Mouse (Mus musculus) retina, postnatal 1 day (tissue): ENCODE data around the gene Nfx1.

Experiments
- DNase-seq: peaks from one replicate; pipeline ENCODE4 v3.0.0-alpha.2; 2012

Nfx1 gene

DNA sequence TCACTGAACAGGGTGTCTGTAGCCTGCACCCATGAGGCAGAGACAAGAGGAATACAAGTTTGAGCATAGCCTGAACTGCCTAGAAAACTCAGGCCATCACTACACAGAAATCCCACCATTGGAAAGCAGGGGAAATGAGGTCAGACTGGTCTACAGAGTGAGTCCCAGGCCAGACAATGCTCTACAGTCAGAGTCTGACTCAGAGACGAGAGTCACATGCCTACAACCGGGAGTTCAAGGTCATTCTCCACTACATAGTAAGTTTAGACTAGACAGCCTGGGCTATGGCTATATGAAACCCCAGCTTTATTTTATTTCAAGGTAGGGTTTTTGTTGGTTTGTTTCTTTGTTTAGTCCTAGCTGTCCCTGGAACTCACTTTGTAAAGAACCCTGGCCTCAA, 78.2 kb downstream of the Nfx1 start:
- DNase-seq, result no peak

DNA sequence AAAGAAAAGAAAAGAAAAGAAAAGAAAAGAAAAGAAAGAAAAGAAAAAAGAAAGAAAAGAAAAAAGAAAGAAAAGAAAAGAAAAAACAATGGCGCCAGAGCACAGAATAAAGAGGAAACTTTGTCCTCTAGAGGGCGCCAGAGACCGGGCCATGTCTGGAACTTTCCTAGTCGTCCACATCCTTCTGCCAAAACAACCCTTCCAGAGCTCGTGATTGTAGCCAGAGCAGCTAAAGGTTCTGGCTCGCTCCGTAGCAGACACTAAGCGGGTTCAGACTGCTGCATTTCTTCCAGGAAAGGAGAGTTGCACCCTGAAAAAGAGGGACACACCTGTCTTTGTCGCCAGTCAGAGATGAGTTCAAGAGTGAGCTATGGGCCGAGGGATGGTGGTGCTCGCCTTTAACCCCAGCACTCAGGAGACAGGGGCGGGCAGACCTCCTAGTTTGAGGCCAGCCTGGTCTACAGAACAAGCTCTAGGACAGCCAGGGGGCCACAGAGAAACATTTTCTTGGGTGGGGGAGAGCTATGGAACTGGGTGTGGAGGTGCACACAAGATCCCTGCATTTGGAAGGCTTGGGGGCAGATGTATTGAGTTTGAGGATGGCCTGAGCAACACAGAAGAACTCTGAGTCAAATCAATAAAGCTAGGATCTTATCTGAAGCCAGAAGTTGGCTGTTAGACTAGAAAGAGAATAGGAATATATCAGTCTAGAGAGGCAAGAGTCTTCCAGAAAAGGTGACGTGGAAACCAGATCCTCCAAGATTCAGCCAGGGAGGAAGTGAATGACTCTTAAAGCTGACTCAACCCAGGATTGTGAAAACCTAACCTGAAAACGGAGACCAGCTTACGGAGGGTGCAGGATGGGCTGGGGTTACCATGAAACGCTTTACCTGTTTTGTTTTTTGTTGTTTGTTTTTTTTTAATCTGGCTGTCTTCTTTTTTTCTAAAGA, 80.3 kb downstream of the Nfx1 start:
- peak; percentile 88 for DNase-seq

DNA sequence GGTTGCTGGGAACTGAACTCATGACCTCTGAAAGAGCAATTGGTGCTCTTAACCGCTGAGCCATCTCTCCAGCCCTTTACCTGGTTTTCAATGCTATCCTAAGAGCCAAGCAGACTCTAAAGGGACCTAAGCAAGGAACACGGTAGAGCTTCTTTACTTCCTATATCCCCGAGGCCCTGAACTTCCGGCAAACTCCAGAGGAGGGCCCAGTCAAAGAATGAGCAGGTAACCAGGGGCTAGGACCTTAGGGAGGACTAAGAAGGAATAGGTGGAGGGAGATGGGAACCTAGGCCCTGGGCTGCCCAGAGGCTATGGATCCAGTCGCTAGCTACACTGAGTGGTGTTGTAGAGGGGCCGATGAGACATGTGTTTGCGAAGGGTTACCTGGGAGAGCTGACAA, 81.1 kb downstream of the Nfx1 start:
- no peak for DNase-seq

DNA sequence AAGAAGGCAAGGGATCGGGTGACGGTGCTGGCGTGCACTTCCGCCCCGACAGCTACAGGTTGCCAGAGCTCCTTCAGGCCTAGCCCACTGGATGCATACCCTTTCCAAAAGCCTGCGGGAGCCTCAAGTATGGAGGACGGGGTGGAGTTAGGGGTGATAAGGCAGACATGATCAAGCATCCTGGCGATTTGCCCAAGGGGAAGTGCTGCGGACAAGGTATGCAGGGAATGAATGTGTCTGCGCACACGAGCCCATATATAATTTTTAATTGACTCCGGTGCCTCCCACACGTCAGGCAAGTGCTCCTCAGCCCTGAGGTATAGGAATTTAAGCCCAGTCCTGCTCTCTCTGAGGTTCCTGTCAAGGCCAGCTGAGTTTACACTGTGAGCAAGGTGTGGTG, 84.4 kb downstream of the Nfx1 start:
- no peak for DNase-seq

DNA sequence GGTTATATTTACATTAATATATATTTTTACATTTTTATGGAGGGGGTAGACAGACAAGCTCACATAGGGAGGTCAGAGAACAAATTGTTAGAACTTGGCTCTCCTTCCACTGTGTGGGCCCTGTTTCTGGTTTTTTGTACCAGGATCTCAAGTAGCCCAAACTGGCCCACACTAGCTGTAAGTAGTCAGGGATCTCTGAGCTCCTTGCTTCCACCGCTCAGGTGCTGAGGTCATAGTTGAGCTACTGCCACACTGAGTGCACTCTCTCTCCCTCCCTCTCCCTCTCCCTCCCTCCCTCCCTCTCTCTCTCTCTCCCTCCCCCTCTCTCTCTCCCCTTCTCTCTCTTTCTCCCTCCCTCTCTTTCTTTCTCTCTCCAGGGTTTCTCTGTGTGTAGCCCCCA, 85.5 kb downstream of the Nfx1 start:
- no peak for DNase-seq

DNA sequence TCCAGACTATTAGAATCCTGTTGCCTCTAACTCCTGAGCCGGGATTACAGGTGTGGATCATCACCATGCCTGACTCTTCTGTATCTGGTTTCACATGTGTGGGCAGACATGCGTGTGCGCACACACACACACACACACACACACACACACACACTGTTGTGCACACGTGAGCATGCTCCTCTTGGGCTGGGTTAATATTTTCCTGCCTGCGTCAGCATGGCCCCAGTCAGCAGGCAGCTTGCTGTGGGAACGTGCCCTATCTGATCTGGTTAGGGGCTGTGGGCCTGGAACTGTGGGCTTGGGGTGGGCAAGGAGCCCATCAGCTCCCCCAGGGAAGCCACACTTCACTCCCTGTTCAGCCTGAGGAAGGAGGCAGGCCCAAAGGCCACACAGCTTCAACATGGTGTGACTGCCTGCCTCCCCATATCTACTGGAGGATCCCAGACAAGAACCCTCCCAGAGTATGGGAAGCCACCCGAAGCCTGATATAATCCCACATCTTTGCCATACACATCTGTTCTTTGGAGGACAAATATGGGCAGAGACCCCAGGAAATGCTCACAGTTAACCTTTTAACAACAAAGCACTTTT, 86.1 kb downstream of the Nfx1 start:
- DNase-seq, result no peak

DNA sequence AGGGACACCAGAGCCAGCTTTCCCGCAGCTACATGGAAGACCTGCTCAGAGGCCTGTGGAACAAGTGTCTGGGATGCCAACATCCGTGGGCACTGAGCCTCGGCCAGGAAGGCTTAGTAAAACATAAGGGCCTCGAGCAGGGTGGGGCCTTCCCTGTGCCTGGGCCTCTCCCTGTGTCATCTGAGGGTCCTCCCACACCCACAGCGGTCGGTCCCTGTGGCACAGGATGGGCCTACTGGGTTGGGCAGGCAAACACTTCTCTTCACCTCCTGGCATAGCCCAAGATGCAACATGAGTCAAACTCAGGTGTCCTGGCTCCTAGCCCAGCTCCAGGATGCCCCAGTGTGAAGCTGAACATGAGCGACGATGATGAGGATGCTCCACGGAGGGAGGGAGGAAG, 86.7 kb downstream of the Nfx1 start:
- no peak for DNase-seq

DNA sequence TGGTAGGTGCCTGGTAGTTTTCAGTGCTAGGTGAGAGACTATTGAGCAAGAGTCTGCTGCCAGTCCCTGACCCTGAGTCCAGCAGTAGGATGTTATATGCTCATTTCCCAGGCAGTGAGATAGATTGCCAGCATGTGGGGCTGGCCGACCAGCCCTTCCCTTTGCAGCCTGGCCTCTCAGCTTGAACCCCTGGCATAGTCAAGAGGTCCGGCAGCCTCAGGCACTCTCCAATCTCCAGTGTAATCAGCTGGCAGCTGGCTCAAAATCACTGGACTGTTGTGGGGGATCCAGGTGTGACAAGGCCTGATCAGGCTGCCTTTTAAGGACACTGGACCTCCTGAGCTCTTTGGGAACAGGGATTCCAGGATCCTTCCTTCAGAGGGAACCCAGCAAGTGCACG, 92.6 kb downstream of the Nfx1 start:
- no peak for DNase-seq

DNA sequence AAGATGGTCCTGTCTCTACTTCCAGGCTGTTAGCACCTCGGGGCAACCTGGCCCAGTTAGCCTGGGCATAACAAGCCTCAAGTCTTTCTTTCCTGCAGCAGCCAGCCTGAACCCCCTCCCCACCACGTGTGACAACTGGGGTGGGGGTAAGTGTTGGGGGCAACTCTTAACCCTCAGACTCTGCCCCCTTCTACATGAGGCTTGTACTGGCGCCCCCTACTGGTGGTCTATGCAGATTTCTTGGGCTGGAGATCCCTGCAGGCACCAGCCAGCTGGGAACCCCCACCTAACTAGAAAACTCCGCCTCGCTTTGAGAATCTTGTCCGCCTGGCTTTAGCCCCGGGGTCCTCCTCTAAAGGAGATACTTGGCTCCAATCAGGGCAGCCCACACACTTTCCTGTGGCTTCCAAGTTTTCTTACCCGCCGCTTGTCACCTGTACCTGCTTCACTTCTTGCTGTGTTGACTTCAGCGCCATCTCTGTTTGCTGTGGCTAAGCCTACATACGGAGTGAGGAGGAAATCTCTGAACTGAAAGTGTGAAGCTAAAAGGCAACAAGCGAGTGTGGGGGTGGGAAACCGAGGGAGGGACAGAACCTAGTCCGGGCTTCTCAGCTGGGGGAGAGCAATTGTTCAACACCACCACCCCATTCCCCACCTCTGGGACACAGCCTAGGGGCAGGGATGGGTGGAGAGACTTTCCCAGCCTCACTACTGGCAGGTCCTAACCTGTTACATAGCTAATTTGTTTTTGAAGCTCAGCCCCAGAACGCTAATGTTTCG, 93.4 kb downstream of the Nfx1 start:
- DNase-seq, result peak; percentile 65

DNA sequence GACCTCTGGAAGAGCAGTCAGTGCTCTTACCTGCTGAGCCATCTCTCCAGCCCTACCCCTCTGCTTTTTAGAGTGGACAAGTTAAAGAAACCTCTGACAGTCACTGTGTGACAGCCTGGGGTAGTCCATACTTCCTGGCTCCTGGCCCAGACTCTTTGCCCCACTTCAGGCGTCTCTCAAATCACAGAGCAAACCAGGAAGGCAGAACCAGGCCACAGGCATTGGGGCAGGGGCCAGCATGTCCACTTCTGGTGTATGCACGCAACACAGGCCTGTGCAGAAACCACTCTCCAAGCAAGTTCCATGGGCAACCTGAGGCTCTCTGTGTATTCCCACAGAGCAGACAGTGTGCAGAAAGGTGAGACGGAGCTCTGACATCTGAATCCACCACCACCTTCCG, 94.5 kb downstream of the Nfx1 start:
- no peak for DNase-seq

DNA sequence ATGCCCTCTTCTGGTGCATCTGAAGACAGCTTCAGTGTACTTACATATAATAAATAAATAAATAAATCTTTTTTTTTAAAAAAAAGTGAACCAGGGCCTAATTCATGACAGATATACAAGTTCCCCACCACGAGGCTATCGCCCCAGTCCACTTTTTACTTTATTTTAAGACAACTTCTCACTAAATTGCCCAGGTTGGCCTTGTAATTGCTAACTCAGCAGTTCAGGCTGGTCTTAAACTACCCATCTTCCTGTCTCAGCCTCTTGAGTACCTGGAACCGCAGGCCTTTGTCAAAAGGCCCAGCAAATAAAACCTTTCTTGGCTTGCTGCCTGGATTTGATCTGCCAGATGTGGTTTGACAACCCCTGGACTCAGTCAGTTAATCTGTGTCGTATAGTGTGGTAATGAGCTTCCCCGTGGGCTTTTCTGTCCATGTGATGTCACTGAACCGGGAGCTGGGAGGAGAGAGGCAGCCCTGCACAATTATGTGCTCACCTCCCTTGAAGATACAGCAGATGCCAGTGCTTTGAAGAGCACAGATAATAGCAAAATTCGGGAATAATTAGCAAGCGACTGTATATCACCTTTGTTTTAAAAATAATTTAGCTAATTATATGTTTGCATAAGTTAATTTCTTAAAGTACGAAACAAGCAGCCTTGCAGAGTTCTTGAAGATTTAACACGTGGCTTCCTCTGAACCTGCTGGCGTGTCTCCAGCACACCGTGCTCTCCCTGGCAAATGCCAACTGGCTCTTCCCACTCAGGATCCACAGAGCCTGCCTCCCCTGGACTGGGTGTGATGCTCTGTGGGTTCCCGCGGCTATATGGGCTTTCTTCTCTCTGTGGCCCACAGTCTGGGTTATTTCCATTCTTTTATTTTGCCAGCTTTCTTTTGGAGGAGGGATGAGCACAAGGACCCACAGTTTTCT, 101.1 kb downstream of the Nfx1 start:
- no peak for DNase-seq

DNA sequence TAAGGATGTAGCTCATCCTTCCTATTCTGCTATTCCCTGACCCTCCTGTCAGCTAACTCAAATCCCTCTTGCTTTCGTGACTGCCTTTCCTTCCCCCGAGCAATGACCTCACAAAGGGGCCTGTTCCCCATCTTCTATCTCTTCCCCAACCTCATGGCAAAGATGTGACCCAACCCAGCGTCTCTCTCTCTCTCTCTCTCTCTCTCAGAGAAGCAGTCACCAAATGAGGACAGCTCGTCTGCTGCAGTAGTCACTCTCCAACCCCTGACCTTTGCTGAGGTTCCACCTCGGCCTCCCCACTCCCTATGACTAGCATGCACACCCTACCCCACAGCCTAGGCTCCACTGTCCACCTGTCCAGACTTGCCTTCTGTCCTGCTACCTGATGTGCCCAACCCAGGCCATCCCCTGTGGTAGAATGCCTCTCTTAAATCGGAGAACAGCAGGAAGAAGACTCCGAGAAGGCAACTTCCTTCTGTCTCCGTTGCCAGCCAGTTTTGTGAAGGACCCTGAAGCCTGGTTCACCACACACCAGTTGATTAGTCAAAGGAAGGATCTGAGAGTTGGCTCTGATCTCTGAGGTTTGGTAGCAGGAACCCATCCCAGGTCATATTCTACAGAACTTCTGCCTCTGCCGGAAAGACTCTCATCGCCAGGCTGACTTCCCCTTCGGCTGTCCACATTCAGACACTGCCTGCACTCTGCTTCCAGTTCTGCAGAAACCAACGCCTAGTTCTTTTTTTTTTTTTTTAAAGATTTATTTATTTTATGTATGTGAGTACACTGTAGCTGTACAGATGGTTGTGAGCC, 102.5 kb downstream of the Nfx1 start:
- no peak for DNase-seq

DNA sequence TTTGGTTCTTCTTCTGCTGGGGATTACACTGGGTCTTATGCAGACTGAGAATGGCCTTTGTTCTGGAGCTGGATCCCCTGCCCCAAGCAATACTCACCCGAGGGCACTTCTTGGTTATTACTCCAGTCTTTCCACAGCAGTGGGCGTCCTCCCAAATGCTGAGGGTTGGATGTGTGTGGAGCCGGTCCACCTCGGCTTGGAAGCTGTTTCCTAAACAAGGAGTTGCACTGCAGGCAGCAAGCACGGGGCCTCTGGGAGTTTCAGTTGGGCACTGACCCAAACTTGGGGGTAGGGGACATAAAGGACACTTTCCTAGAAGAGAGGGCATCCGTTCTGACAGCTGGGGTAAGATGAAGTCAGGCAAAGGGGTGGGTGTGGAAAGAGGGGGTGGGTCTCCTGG, 103.8 kb downstream of the Nfx1 start:
- no peak for DNase-seq
